Mouse (Mus musculus) MEL (cell line): Measurements from ENCODE around the gene Pet100.

Experiments
- CTCF ChIP-seq, 3 experiments: IDR thresholded peaks in 2 of 3; conservative IDR thresholded peaks in 1 of 3; 2 replicates each; pipeline ENCODE4 v1.5.1; 2011 to 2012; ENCODE audit warnings: low read length in 3 of 3, low read depth in 2 of 3, mild to moderate bottlenecking in 2 of 3, improper control_type of control experiment in 1 of 3, inconsistent platforms in 1 of 3, mixed read lengths in 1 of 3, moderate library complexity in 1 of 3; ENCODE audit not compliant: control insufficient read depth in 1 of 3, insufficient read depth in 1 of 3, poor library complexity in 1 of 3, severe bottlenecking in 1 of 3
- EP300 ChIP-seq, 2 experiments: IDR thresholded peaks; 2 replicates each; pipeline ENCODE4 v1.6.1; 2011; ENCODE audit warnings: improper control_type of control experiment in 2 of 2, low read length in 2 of 2, low read depth in 1 of 2, mild to moderate bottlenecking in 1 of 2
- GATA1 ChIP-seq: IDR thresholded peaks from 2 replicates; pipeline ENCODE4 v1.6.1; 2011; ENCODE audit warnings: low read depth, low read length, improper control_type of control experiment
- MAFK ChIP-seq: IDR thresholded peaks from 2 replicates; pipeline ENCODE4 v1.6.1; 2011; ENCODE audit warnings: low read depth, mild to moderate bottlenecking, low read length, improper control_type of control experiment, borderline replicate concordance
- POLR2AphosphoS2 ChIP-seq: IDR thresholded peaks from 2 replicates; pipeline ENCODE4 v1.6.1; 2011; ENCODE audit warnings: low read length, improper control_type of control experiment
- TBP ChIP-seq: IDR thresholded peaks from 2 replicates; pipeline ENCODE4 v1.8.0; 2011; ENCODE audit warnings: low read depth, low read length, improper control_type of control experiment
- TCF12 ChIP-seq: IDR thresholded peaks from 2 replicates; pipeline ENCODE4 v1.6.1; 2014; ENCODE audit warnings: low read depth, mild to moderate bottlenecking, inconsistent platforms, low read length, improper control_type of control experiment, moderate library complexity
- USF1 ChIP-seq: IDR thresholded peaks from 2 replicates; pipeline ENCODE4 v1.6.1; 2014; ENCODE audit warnings: low read depth, mild to moderate bottlenecking, inconsistent platforms, low read length, improper control_type of control experiment, moderate library complexity
- ZMIZ1 ChIP-seq: IDR thresholded peaks from 2 replicates; pipeline ENCODE4 v1.6.1; 2012; ENCODE audit warnings: low read depth, mild to moderate bottlenecking, inconsistent platforms, low read length, improper control_type of control experiment, moderate library complexity

GRCm38 (mm10) chr8:3599219-3599618, 22.1 kb upstream of the Pet100 start:
- TF ChIP-seq POLR2AphosphoS2, result no peak
- no peak for TF ChIP-seq CTCF (IDR thresholded peaks at IDR 0.05 in 2 of 3, conservative IDR thresholded peaks at IDR 0.05 in 1 of 3; ENCODE audit: control insufficient read depth in 1 of 3, insufficient read depth in 1 of 3, low read depth in 2 of 3, low read length in 3 of 3, poor library complexity in 1 of 3, severe bottlenecking in 1 of 3)
- no peak for TF ChIP-seq USF1
- TF ChIP-seq GATA1, result no peak
- no peak for TF ChIP-seq MAFK
- TF ChIP-seq EP300 (IDR thresholded peaks at IDR 0.05; ENCODE audit: low read depth in 1 of 2, low read length in 2 of 2), result no peak
- no peak for TF ChIP-seq TBP
- no peak for TF ChIP-seq TCF12
- no peak for TF ChIP-seq ZMIZ1
